Mouse (Mus musculus) liver, adult (tissue): ENCODE results near the gene Phf11c.

Experiments used
- GATA4 ChIP-seq: IDR thresholded peaks from 2 replicates; pipeline ENCODE4 v1.6.1; 2014; ENCODE audit warnings: mild to moderate bottlenecking, low read length; ENCODE audit not compliant: insufficient replicate concordance

The Phf11c gene

GRCm38 (mm10) chr14:59395281-59395680 lies at the start of gene Phf11c:
Gene Phf11c (minus strand): TSS chr14:59395381.
- no peak for TF ChIP-seq GATA4

GRCm38 (mm10) chr14:59441472-59441805 lies 46.3 kb upstream of the Phf11c start:
- no peak for TF ChIP-seq GATA4

GRCm38 (mm10) chr14:59440558-59441471 lies 45.6 kb upstream of the Phf11c start, which contains the start of the genes Setdb2 and Cab39l:
Gene Setdb2 (minus strand): TSS chr14:59440884.
Gene Cab39l (plus strand): TSS chr14:59440972.
- no peak for TF ChIP-seq GATA4

GRCm38 (mm10) chr14:59440039-59440438 lies 44.9 kb upstream of the Phf11c start:
- no peak for TF ChIP-seq GATA4

- TF ChIP-seq GATA4 = no peak
Observed at GRCm38 (mm10) chr14:59438505-59438904, 43.3 kb upstream of the Phf11c start.

GRCm38 (mm10) chr14:59437398-59437797 lies 42.2 kb upstream of the Phf11c start:
- no peak for TF ChIP-seq GATA4

- no peak for TF ChIP-seq GATA4
Observed at GRCm38 (mm10) chr14:59435206-59435605, 40.0 kb upstream of the Phf11c start.

- TF ChIP-seq GATA4 = no peak
Observed at GRCm38 (mm10) chr14:59433902-59434301, 38.7 kb upstream of the Phf11c start.

- TF ChIP-seq GATA4 = no peak
Observed at GRCm38 (mm10) chr14:59430556-59430955, 35.4 kb upstream of the Phf11c start.

- TF ChIP-seq GATA4 = no peak
Observed at GRCm38 (mm10) chr14:59422912-59423663, 27.9 kb upstream of the Phf11c start.

GRCm38 (mm10) chr14:59418171-59418570 lies 23.0 kb upstream of the Phf11c start:
- no peak for TF ChIP-seq GATA4

GRCm38 (mm10) chr14:59396999-59397398 lies 1.8 kb upstream of the Phf11c start:
- no peak for TF ChIP-seq GATA4

GRCm38 (mm10) chr14:59389532-59389931 lies 5.6 kb downstream of the Phf11c start:
- TF ChIP-seq GATA4 = no peak

- TF ChIP-seq GATA4 = no peak
Observed at GRCm38 (mm10) chr14:59370348-59371068, 24.7 kb downstream of the Phf11c start.

GRCm38 (mm10) chr14:59366386-59367105 lies 28.6 kb downstream of the Phf11c start:
- TF ChIP-seq GATA4 = no peak
